Mouse (Mus musculus): Measurements from ENCODE around the gene Ints1. TPM values are rescaled to one million over a fixed set of nuclear protein-coding genes. Genes with fewer than 3 reads are reported as not detected.

The Ints1 gene
- polyA plus RNA-seq, 1 experiment from 2014 or later, result 16.9 TPM

Small RNA genes within 50 kb of the gene (microRNA-seq; reads per million reads assigned to microRNA genes)
- gene Mir7037, result 0.79 reads per million

Other genes with a start within 250 kb of the Ints1 start
- gene Uncx, start 232.2 kb downstream of the Ints1 start, polyA plus RNA-seq (2015; fragmentation: Nextera tagmentation; extraction: Ambion mirVana), result not detected in 2 replicates
- gene Micall2, start 39.3 kb downstream of the Ints1 start, polyA plus RNA-seq (2015; fragmentation: Nextera tagmentation; extraction: Ambion mirVana), result 1.6 and 2.3 TPM in 2 replicates
- gene Mafk, start 15.8 kb upstream of the Ints1 start, polyA plus RNA-seq (2015; fragmentation: Nextera tagmentation; extraction: Ambion mirVana), result 22.1 and 24.9 TPM in 2 replicates
- 0.46 and 1.3 TPM in 2 replicates for gene Tmem184a, start 44.2 kb upstream of the Ints1 start, polyA plus RNA-seq (2015; fragmentation: Nextera tagmentation; extraction: Ambion mirVana)
- not detected in 2 replicates for gene Gm26938, start 50.7 kb upstream of the Ints1 start, polyA plus RNA-seq (2015; fragmentation: Nextera tagmentation; extraction: Ambion mirVana)
- 43.3 and 44.6 TPM in 2 replicates for gene Psmg3, start 51.2 kb upstream of the Ints1 start, polyA plus RNA-seq (2015; fragmentation: Nextera tagmentation; extraction: Ambion mirVana)
- 0.19 and 0.68 TPM in 2 replicates for gene Elfn1, start 132.3 kb upstream of the Ints1 start, polyA plus RNA-seq (2015; fragmentation: Nextera tagmentation; extraction: Ambion mirVana)

All from heart, embryonic 16.5 days (tissue).